Mouse (Mus musculus) ES-E14 (cell line): ENCODE data around the gene Lrmda. TPM values are rescaled to one million over a fixed set of nuclear protein-coding genes. Genes with fewer than 3 reads are reported as not detected.
A peak's percentile ranks its signal among the peaks of the same experiment; 100 is the strongest.

Experiments
- DNase-seq: peaks from one replicate; pipeline ENCODE4 v3.0.0-alpha.2; 2013; ENCODE audit warnings: low read depth, low spot score
- H3K27ac ChIP-seq: 2 replicates; pipeline ENCODE4 v1.5.1; 2012; ENCODE audit warnings: low read depth, mild to moderate bottlenecking, low read length, moderate library complexity, mixed read lengths; ENCODE audit not compliant: poor library complexity, insufficient read depth, severe bottlenecking
- H3K36me3 ChIP-seq: 2 replicates; pipeline ENCODE4 v1.6.1; 2012; ENCODE audit warnings: mild to moderate bottlenecking, low read length, moderate library complexity, mixed read lengths; ENCODE audit not compliant: control insufficient read depth, poor library complexity, insufficient read depth, severe bottlenecking
- H3K4me1 ChIP-seq, 2 experiments: fragments of 150-350 bp in 1 of 2; sonication (generic) in 1 of 2; 2 replicates each; pipeline ENCODE4 v1.6.1; 2012; ENCODE audit warnings: low read length in 2 of 2, mild to moderate bottlenecking in 1 of 2, mixed read lengths in 1 of 2; ENCODE audit not compliant: control insufficient read depth in 2 of 2, insufficient read depth in 2 of 2, poor library complexity in 1 of 2
- H3K4me3 ChIP-seq, 2 experiments: fragments of 150-350 bp in 1 of 2; sonication (generic) in 1 of 2; 2 replicates each; pipeline ENCODE4 v1.5.1; 2012; ENCODE audit warnings: low read length in 2 of 2, low read depth in 1 of 2, mild to moderate bottlenecking in 1 of 2, mixed read lengths in 1 of 2; ENCODE audit not compliant: insufficient read depth in 1 of 2, poor library complexity in 1 of 2, severe bottlenecking in 1 of 2
- H3K9ac ChIP-seq: 2 replicates; pipeline ENCODE4 v1.6.1; 2012; ENCODE audit warnings: low read depth, mild to moderate bottlenecking, low read length, mixed read lengths; ENCODE audit not compliant: poor library complexity, insufficient read depth, severe bottlenecking
- H3K9me3 ChIP-seq: fragments of 150-350 bp; sonication (generic); 2 replicates; pipeline ENCODE4 v1.6.1; 2012; ENCODE audit warnings: low read depth, mild to moderate bottlenecking, low read length; ENCODE audit not compliant: control insufficient read depth, insufficient read depth
- CHD2 ChIP-seq: IDR thresholded peaks from 2 replicates; pipeline ENCODE4 v1.6.1; 2014; ENCODE audit warnings: mild to moderate bottlenecking, low read depth, low read length, inconsistent platforms
- HCFC1 ChIP-seq: IDR thresholded peaks from 2 replicates; pipeline ENCODE4 v1.6.1; 2012; ENCODE audit warnings: low read length, inconsistent platforms, borderline replicate concordance; ENCODE audit not compliant: insufficient read depth
- MAFK ChIP-seq: IDR thresholded peaks from 2 replicates; pipeline ENCODE4 v1.6.1; 2014; ENCODE audit warnings: mild to moderate bottlenecking, low read depth, low read length, inconsistent platforms; ENCODE audit not compliant: insufficient read depth
- ZC3H11A ChIP-seq: IDR thresholded peaks from 2 replicates; pipeline ENCODE4 v1.6.1; 2012; ENCODE audit warnings: low read depth, mild to moderate bottlenecking, inconsistent platforms, low read length, borderline replicate concordance
- ZNF384 ChIP-seq: IDR thresholded peaks from 2 replicates; pipeline ENCODE4 v1.6.1; 2012; ENCODE audit warnings: low read depth, low read length, inconsistent platforms
- in situ Hi-C, 2 experiments: fragments of 600-800 bp; cut with MboI; formaldehyde crosslinking; loops; one replicate each; pipeline ENCODE4 v1.15.1; 2025; ENCODE audit warnings: low sequenced_read_pairs in 2 of 2, inconsistent platforms in 1 of 2; ENCODE audit not compliant: unreplicated experiment in 2 of 2
- total RNA-seq: library from RNA; depleted of rRNA; stranded (reverse); fragments of 300-350 nt; gene quantifications from 2 replicates; pipeline ENCODE4 v1.2.3, GENCODE M21; 2012

Lrmda gene
- total RNA-seq, 1 experiment = 0.22 TPM

DNA sequence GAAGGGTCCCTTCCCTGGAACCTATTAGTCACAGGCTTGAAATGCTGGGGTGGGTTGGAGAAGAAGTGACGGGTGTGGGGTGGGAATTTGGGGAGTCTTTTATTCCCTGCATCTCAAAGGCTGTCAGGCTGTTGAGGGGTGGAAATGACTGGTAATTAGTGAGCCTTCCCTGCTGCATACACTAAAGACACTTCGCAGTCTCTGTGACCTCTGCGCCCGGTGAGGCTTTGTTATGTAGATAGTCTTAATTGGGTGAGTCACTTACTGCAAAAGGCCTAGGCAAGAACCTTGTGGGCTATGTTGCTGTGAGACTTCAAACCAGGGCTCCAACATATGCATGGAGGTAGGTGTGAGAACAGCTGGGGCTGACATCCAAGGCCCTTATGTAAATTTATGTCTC lies 14.6 kb upstream of the Lrmda start:
- TF ChIP-seq HCFC1 (no peak), MAFK (no peak), ZC3H11A (no peak), CHD2 (0 out of 2 replicates have a peak, but pooled peaks have one; percentile 16)
- H3K9ac ChIP-seq = no peak overlapping the region
- no peak for DNase-seq
- H3K9me3 ChIP-seq = no peaks in the 10 kb centered on the region
- no peak overlapping the region for H3K27ac ChIP-seq
- no peaks in the 10 kb centered on the region for H3K4me1 ChIP-seq
- no peaks in the 10 kb centered on the region for H3K36me3 ChIP-seq
- in situ Hi-C loops = no loop called here
- no peak overlapping the region for H3K4me3 ChIP-seq

DNA sequence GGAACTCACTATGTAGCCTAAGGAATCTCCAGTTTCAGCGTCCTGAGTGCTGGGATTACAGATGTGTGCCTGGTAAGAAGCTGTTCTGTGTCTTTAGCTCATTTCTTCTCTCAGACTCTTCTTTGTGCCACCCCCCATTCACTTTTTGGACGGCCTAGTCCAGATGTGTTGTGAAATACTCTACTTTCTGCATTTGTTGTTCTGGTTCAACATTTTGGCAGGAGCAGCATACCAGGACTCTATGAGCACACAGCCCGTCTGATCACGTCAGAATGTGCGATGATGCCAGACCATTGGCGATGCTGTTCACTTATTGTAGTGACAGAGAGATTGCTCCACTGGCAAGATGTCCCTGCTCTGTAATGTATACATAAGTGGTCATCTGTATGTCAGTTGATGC lies 12.5 kb upstream of the Lrmda start:
- Histone ChIP-seq H3K9me3 (no peaks in the 10 kb centered on the region), H3K36me3 (no peaks in the 10 kb centered on the region), H3K9ac (no peak overlapping the region), H3K4me3 (no peak overlapping the region), H3K27ac (no peak overlapping the region), H3K4me1 (no peaks in the 10 kb centered on the region)
- in situ Hi-C loops = no loop called here
- DNase-seq = no peak
- TF ChIP-seq ZC3H11A (no peak), ZNF384 (no peak), CHD2 (no peak), HCFC1 (no peak), MAFK (no peak)

DNA sequence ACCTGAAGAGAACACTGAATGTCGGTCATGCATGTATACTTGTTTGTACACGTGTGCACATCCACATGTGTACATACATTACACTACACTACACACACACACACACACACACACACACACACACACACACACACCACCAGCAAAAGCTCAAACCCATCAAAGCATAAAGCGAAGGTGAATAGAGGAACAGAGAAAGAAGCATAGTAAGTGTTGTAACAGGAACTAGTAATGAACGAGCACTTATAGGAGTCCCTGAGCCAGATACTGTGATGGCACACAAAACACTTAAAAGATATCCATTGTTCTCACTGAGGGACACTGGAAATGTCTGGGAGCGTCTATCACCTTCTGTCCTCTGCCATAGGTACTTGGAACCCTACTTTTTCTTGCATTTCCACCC lies 5.2 kb upstream of the Lrmda start:
- no peaks in the 10 kb centered on the region for H3K4me1 ChIP-seq
- no peaks in the 10 kb centered on the region for H3K9me3 ChIP-seq
- H3K9ac ChIP-seq = no peak overlapping the region
- in situ Hi-C loops = no loop called here
- H3K36me3 ChIP-seq = no peaks in the 10 kb centered on the region
- H3K4me3 ChIP-seq = no peak overlapping the region
- DNase-seq = no peak
- TF ChIP-seq ZNF384 (no peak), MAFK (no peak), ZC3H11A (no peak), HCFC1 (no peak), CHD2 (no peak)
- H3K27ac ChIP-seq = no peak overlapping the region

DNA sequence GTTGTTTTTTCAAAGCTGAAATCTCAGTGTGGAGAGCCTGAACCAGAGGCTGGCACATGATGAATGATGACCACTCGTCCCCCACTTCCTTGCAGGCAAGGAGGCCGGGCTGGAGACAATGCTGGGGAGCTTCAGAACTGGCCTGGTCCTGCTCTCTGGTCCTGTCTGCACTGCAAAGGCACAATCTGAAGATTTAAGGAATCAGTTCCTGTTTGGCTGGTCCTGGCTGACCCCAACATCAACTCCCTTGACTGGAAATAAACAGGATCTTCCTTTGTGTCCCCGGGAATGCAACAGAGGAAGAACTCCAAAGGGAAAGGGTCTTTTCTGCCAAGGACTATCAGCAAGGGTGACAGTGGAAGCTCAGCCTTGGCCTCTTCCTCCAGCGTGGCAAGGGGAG lies 4.7 kb upstream of the Lrmda start:
- TF ChIP-seq HCFC1 (no peak), CHD2 (no peak), ZC3H11A (no peak), ZNF384 (no peak), MAFK (no peak)
- no peak for DNase-seq
- Histone ChIP-seq H3K27ac (no peak overlapping the region), H3K9me3 (no peaks in the 10 kb centered on the region), H3K9ac (no peak overlapping the region), H3K36me3 (no peaks in the 10 kb centered on the region), H3K4me3 (no peak overlapping the region), H3K4me1 (no peaks in the 10 kb centered on the region)
- in situ Hi-C loops = no loop called here

DNA sequence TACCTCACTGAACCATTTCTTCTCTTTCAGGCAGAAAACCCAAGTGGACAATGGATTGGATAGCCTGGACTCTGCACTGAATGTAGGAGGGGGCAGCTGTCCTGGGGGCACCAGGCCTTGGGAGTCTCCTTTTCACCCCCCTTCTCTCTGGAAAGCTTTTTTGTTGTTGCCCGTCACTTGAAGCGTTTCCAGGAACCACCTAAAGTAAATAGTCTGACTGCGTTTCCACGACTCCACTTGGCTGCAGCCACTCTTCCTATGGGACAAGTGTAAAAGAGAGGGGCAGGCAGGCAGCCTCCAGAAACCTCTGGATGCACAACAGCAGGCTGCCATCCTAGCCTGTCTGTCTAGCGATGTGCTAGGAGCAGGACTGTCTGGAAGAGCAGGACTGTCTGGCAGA lies 2.5 kb upstream of the Lrmda start:
- DNase-seq = no peak
- H3K9me3 ChIP-seq = no peaks in the 10 kb centered on the region
- H3K9ac ChIP-seq = no peak overlapping the region
- no peak overlapping the region for H3K4me3 ChIP-seq
- no peaks in the 10 kb centered on the region for H3K4me1 ChIP-seq
- H3K36me3 ChIP-seq = no peaks in the 10 kb centered on the region
- no peak for TF ChIP-seq CHD2
- no peak for TF ChIP-seq MAFK
- no peak for TF ChIP-seq ZC3H11A
- TF ChIP-seq ZNF384 = no peak
- no peak for TF ChIP-seq HCFC1
- H3K27ac ChIP-seq = no peak overlapping the region
- in situ Hi-C loops = no loop called here
